Mouse (Mus musculus): ENCODE data around the gene Carns1.

Gene Carns1

DNA sequence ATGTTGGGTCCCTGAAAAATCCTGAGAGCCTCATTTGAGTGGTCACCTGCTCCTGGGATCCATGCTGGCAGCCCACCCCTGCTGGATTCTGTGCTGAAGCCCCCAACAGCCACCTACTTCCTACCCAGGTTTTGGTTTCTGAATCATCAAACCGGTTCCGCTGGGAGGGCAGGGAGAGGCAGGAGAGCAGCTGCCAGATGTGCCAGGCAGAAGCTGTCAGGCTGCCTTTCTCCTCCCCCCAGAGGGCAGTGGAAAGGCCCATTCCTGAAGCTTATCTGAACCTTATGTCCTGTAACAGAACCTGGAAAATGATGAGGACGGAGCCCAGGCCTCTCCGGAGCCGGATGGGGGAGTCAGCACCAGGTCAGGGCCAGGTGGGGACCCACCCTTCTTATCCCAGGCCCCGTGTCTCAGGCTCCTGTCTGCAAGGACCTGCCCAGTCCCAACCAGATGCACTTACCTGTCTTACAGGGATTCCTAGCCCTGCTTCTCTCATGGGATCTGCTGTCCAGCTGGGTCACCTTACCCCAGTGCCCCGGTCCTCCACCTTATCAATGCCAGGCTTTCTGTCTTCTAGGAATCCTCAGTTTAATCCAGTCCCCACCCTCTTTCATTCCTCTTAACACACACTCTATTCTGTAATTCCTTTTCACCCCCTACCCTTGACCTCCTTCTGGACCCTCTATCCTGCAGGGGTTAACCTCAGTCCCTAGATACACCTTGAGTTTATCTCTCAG lies 48.4 kb downstream of the Carns1 start:
- peak; percentile 62 for DNase-seq

DNA sequence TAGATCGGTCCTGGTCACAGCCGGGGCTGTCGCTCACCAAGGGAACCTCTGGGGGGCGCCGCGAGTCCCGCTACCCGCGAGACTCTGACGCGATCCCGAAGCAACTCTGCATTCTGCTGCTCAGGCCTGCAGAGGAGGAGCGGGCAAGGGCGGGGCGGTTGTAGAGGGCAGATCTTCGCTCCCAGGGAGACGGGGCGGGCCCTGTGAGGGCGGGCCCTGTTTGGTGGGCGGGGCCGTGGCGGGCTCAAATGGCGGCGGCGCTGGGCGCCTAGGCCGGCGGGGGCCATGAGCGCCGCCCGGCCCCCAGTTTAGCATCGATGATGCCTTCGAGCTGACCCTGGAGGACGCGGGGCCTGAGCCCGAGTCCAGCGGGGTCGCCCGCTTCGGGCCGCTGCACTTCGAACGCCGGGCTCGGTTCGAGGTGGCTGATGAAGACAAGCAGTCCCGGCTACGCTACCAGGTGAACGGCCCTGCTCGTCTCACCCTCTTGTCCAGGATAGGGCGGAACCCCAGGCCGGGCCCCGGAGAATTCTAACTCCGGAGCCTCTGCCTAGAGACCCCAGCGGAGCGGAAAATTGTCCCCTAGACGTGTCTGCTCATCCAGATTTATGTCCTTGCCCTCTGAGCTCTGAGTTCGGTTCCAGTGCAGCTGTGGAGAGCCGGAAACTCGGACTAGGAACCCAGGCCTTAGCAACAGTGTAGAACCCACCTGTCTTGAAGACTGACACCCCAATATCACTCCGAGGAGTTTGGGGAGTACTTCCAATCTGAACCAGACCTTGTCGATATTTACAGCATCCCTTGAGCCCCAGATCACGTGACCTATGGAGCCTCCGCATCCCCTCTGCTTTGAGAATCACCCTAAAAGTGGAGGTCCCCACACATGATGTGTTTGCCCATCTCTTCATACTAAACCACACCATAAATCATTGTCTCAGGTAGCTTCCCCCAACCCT lies 49.3 kb downstream of the Carns1 start, which contains the start of gene Aip:
Gene Aip, minus strand, starts transcription at position 118 of the 956 bp plus-strand sequence.
- DNase-seq: peak; percentile 99

DNA sequence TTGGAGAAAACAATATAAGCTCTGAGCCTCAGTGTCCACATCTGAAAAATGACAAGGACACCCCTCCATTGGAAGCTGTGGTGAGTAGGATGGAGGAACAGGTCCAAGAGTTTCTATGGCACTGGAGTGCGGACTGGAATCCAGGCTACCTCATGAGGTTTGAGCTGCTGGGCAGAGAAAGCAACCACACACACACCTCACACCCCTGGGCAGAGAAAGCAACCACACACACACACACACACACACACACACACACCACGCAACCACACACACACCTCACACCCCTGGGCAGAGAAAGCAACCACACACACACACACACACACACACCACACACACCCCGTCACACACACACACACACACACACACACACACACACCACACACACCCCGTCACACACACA lies 50.0 kb downstream of the Carns1 start:
- peak; percentile 64 for DNase-seq

DNA sequence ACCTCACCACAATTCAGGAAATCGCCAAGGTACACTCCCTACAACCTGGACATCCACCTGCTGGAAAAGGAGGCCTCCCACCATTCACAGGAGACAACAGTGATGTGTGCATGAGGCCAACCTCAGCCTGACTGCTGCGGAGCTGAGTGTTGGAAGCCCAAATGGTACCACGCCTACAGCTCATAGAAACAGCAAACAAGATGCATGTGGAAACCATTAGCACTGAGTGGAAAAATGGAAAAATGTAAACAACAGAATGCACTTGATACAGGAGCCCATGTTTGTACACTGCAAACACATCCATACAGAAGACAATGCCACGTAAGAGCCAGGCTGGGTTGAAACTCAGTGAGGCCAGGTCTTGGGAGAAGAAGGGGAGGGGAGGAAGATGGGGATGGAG lies 50.8 kb downstream of the Carns1 start:
- DNase-seq: peak; percentile 45

DNA sequence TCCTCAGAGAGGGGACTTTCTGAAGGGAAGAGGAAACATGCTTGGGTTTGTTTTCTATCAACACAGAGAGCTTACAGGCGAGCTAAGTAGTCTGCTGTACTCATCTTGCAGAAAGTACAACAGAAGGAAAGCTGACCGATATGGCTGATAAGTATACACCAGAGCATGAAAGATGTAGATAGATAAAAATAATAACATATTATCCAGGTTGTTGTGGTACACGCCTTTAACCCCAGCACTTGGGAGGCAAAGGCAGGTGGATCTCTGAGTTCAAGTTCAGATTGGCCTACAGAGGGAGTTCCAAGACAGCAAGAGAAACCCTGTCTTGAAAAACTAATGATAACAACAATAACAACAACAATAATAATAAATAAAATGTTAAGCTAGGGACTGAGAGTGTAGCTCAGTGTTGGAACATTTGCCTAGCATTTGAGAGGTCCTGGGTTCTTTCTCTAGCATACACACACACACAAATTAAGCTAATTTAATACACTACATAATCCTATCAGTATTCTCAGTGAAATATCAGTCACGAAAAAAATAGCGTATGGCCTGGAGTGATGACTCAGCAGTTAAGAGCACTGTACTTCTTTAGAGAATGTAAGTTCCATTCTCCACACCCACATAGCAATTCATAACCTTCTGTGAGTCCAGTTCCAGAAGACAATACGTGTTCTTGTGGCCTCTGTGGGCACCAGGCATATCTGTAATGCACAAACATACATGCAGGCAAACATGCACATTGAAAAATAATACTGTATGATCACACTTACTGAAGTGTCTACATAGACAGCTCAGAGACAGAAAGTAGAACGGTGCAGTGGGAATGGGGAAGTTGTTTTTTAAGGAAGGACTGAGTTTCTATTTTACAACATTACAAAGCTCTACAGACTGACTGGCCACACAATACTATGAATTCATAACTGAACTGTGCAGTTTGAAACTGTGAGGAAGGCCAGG lies 52.6 kb downstream of the Carns1 start:
- DNase-seq: no peak

DNA sequence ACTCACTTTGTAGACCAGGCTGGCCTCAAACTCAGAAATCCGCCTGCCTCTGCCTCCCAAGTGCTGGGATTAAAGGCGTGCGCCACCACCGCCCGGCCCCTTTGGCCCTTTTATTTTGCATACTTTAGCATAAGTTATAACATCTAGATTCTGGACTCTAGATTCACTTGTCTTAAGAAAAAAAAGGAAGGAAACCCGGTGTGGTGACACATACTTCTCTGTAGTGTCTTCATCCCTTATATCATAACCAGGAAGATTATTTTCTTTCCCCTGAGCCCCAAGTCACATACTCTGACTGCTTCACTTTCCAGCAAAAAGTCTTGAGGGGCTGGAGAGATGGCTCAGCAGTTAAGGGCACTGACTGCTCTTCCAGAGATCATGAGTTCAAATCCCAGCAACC lies 53.4 kb downstream of the Carns1 start:
- DNase-seq: peak; percentile 47

DNA sequence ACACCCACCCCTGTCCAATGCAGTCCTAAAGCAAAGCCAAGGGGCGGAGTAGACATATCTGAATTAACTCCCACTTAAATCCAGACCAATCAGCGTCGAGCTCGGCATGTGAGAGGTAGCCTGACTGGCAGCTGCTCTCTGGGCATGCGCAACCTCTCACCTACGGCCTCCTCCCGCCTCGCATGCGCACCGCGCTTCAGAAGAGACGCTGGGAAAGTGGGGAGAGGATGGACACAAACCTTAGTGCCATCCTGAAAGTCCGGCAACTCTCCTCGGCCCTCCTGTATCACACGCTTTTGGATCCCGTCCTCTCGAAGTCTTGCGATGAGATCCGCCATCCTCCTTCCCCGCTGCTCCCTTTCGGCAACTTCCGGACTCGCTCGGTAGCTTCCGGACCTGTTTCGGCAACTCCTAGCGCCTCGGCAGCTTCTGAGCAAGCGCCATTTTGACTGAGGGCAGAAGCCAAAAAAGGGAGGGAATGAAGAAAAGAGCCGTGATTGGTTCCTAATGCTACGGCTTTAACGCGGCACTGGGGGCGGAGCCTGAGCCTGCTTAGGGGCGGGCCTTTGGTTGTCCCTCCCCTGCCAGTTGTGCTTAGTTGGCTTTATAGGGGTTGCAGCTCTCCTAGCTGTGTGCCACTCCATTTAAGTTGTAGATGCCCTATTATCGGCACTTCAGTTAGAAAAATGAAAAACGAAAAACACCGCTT lies 54.0 kb downstream of the Carns1 start:
- peak; percentile 98 for DNase-seq

DNA sequence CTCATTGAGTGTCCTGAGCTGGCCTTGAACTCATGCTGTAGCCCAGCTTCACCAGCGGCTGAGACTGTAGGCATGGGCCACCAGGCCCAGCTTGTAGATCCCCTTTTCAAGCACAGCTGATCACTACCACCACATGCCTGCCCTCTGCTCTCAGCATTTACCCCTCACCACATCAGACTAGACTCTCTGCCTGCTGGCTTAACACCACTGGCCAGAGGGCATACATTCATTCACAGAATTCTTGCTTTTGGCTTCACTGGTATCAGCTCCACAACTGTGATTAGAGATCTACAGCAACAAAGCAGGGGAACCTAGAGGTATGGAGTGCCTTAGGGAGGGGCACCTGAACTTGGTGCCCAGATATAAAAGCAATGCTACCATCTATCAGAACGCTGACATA lies 54.8 kb downstream of the Carns1 start:
- DNase-seq: peak; percentile 53

DNA sequence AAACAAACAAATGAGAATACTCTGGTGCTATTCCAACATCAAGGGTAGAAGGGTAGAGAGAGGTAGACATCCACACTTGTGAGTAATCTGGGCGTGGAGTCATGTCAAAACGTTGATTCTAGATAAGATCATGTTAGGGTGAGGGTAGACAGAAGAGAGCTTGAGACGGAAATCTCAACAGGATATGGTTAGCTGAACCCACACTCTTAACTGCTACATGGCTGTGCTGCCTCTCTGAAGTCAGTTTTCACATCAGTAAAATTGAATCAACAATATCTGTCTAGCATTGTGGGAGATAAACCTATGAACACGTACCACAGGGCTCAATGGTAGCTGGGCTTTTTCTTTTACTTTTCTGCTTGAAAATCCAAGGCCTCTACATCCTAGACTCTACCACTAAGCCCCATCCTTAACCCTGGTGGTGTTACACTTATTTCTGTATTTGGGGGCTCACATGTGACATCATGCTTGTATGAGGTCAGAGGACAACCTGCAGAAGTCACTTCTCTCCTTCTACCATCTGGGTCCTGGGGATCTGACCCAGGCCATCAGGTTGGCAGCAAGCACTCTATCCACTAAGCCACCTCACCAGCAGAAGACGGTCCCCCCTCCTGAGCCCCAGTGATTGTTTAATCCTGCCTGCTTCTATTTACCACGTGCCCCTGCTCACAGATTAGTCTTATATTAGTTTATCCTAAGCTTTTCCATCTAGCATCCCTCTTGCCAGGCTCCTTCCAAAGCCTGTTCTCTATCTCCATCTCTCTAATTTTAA lies 55.4 kb downstream of the Carns1 start:
- DNase-seq: peak; percentile 55

DNA sequence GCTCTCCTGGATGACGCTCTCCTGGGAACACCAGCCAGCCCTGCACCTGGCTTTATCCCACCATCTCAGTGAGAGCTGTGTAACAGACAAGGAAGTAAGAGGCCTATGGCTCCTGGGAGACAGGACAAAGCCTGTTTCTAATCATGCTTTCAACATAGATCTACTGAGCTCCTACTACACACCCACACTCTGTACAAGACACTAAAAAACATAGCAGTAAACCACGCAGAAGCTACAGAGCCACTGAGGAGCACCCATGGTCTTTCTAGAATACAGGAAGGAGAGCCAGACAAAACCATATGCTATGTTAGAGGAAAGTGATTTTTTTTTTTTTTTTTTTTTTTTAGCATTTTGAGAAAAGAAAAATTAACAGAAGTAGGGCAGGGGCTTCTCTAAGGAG lies 56.9 kb downstream of the Carns1 start:
- no peak for DNase-seq

DNA sequence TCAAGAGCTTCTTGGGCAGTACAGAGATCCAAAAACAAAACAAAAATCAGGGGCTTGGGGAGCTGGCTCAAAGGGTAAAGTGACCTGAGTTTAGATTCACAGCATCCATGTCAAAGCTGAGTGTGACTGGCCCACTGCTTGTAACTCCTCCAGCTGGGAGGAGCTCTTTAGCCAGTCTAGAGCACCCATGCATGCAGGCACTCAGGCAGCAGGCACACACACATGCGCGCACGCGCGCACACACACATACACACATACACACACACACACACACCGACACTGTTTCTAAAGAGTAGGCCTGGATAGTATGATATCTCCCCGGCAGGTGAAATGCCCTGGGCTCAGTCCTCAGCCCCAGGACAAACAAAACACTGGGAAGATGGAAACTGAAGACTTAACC lies 58.3 kb downstream of the Carns1 start:
- DNase-seq: no peak

DNA sequence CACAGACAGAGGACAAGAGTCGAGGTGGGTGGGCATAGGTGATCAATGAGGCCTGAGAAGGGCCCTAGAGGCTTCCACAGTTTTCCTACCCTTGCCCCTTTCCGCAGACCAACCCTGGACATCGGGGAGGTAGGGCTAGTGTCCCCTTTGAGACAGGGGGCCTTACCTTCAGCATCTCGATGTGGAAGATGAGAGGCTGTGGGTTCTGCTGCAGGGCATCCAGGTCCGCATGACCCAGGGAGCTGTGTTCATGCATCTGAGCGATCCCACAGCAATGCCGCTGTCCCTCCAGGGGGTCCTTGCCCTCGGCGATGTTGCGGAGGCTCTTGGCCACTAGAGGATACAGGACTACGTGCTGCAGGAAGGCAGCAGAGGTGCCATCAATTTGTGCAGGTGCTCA lies 59.5 kb downstream of the Carns1 start:
- no peak for DNase-seq

DNA sequence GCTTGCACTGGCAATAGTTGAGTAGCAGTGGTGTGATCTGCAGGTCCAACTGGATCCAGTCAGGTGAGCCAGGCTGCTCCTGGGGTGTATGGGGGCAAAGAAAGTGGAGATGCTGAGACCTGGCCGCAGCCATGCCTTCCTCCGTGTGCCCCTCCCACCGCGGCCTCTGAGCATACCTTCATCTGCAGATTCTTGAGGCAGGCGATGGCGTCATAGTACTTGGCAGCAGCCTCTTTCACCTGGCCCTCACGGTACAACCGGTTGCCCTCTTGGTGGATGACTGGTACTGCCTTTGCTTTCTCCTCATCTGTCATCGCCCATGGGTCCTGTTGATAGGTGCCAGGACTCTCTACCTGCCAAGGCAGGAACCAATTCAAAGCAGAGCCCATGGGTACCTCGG lies 60.1 kb downstream of the Carns1 start:
- DNase-seq: no peak

DNA sequence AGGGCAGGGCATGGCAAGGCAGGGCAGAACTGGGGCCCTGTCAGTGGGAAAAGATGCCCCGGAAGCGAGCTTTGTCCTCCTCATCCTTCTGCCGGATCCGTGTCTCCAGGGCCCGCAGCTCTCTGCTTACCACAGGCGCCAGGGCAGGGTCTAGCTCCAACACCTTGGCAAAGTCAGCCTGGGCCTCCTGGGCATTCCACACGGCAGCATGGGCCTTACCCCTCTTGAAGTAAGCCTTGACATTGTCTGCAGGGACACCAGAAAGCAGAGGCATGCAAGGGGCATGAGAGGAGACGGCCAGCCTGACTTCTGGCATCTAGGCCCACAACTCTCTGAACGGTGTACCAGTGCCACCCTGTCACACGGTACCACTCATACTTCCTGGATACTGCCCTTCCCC lies 60.7 kb downstream of the Carns1 start:
- DNase-seq: no peak
